Mouse (Mus musculus) mouse embryonic stem cell (cell line): ENCODE measurements at regions not wholly inside any gene's neighbourhood (a gene's known extent, or its start where the extent isn't known, plus 50 kb on each side); places are given as distances from the start of the nearest gene placed in this dataset.

ENCODE experiments used
- in situ Hi-C, 2 experiments: fragments of 300-500 bp; cut with MboI; formaldehyde crosslinking; loops; 1 replicate in 1 of 2; 3 replicates in 1 of 2; pipeline ENCODE4 v1.14.3; 2019 to 2020; ENCODE audit warnings: low sequenced_read_pairs in 2 of 2, low pct_unique_long_range_greater_than_20kb in 1 of 2, mixed read lengths in 1 of 2; ENCODE audit not compliant: unreplicated experiment in 1 of 2

- in situ Hi-C loops: no loop called here
Measured at GRCm38 (mm10) chr8:92137091-92137882, 220.1 kb upstream of the Irx5 start.

DNA sequence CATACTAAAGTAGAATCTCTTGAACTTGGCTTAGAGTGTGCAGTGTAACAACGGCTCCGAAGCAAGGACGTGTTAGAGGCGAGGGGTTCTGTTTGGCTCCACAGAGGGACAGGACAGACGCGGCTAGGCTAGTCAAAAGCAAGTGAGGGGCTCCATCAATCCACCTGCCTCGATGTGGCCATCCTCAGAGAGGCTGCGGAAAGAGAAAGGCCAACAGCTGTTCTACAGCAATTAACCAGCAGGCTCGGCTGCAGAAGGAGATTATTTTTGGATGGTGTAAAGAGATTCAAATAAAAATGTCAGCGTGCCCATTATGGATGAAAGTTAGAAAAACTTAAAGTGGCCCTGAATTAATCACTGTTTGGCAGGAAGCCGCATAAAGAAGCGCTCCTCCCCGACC, 221.0 kb upstream of the Irx5 start:
- in situ Hi-C loops: no loop called here

DNA sequence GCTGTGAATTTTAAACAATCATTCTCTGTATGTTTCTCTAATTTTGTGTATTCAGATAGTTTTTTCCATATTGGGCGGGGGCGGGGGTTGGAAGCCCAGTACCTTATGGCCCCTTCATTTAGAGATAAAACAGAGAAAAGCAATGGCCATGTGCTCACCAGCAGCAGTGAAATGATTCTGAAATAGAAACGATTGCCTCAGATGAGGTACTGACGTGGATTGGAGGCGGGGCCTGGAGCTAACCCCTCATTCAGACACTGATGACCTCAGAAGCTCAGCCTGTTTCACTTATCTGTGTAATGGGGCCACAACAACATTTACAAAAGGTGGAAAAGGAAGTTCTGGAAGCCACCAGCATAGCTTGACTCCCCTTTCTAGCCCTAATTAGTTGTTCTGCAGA, 223.0 kb upstream of the Irx5 start:
- in situ Hi-C loops: no loop called here

DNA sequence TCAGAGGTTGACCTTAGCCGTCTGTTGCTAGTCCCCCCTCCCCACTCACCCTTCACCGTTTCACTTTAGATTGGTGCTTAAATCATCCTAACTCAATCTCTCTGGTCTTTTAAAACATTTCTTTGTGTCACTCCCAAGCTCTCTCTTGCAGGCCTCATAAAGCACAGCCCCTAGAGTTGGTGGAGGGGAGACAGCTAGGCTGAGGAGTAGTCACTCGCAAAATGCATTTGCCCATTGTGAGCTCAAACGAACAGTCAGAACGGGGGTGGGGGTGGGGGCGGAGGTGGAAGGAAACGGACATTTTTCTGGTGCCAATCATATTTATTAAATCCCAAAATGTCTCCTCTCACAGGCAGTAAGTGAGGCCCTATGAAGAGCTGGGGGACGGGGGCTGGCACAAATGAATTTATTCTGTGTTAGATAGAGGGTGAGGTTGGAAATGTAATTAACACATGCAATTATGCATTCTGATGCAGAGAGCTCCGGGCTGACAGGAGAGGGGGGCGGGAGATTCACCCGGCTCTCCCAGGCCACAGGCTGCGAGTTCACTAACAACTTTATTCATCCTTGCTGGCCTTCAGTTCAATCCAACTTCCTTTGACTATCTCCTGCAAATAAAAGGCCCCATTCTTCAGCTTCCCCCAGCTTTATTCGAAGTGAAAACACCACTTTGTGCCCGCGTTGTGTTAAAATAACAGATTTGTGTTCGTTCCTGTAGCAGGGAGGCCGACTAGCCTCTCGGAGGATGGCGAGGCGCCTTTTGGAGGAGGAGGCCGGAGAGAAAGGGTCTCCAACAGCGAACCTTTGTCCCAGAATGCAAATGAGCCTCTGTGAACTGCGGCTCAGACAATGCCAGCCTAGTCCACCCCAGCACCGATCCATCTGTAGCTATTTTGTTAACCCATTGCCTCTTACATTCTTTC, 223.7 kb upstream of the Irx5 start:
- in situ Hi-C loops: no loop called here

DNA sequence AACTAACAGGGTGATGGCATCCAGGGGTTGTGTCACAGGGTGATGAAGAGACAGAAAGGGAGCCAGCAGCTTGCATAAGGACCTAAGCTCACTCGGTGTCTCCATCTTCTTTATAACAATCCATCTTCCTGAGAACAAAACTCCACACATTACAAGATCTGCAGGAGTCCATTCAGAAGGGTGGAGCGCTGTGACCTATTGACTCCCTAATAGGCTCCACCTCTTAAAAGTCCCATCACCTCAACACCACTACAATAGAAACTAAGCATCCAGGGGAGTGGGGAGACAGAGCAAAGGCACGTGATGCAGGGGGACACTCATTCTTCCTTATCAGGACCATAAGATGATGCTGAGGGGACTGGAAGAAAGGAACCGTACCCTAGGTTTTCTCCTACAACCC, 224.5 kb upstream of the Irx5 start:
- in situ Hi-C loops: no loop called here

DNA sequence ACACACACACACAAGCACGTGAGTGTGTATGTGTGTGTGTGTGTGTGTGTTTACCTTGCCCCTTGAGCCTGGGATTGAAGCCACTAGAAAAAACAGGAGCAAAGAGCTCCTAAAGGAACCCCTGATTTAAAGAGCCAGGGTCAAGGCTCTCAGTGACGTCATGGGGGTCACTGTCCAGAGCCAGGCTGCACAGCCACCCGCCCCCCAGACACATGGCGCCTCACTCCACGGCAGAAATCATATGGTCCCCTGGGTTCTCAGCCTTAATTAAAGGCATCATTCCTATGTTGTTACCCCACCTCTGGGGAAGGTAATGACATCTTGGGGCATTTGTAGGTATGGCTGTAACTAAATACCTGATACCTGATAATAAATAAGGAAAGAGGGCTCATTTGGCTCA, 224.9 kb upstream of the Irx5 start:
- in situ Hi-C loops: no loop called here

- in situ Hi-C loops: no loop called here
Measured at GRCm38 (mm10) chr8:92130025-92130557, 227.3 kb upstream of the Irx5 start.

DNA sequence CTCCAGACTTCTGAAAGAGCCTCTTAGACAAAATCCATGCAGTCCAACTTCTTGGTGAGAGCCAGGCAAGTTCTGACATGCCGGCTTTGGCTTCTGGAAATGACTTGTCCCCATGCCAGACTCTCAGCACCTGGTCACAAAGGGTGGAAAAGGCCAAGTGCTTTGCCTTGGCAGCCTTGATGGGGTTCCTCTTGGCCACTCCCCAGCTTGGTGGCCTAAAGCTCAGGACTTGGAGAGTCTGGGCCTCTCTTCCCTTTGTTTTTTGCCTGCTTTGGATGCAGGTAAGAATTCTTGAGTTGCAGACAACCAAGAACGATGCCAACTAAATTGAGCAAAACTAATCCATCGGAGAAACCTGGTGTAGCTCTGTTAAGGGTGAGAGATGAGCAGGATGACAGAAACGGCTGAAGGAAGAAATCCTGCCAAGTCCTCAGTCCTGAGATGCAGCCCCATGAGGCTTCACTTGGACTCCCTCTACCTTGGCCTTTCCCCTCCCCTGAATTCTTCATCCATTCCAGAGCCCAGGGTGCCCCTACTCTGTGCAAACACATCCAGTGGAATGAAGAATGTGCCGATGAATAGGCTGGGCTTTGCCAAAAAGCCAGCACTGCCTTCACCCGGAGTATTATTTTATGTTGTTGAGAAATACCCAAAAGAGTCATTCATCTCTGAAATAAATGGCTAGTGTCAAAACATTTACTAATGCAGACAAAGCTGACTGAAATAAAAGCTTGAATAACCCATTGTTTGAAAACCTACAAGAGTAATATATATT, 228.0 kb upstream of the Irx5 start:
- in situ Hi-C loops: no loop called here

DNA sequence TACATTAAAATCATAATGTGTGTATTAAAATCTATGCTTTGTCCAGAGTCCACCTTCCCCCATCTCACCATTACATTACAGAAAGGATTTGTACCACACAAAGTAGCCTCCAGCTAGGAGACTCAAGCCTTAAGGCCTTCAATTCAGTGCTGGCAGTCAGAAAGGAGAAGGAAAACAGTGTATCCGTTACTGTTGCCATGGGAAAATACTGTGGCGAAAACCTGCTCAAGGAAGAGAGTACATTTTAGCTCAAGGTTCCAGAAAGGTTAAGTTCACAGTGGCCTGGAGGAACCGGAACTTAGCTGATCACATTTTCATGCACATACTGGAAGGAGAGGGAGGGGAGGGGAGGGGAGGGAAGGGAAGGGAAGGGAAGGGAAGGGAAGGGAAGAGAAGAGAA, 231.8 kb upstream of the Irx5 start:
- in situ Hi-C loops: no loop called here

DNA sequence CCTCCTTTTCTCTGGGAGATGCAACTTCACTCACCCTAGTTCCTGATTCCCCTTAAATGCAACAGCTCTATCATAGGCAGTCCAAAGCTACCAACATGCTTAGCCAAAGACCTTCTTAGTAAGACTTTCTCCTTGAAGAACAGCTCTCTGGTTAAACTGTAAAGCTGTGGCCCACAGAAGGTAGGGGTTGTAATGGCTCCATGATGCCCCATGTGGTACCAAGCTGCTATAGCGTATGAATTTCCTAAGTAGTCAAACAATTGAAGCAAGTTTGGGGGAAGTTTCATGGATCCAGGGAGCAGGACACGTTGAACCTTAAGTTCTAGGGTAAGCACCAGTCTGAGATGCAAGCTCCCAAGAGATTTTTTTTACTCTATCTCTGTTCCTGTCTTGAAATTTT, 236.1 kb upstream of the Irx5 start:
- in situ Hi-C loops: no loop called here

GRCm38 (mm10) chr8:92115479-92116267, 241.8 kb upstream of the Irx5 start:
- in situ Hi-C loops: no loop called here

DNA sequence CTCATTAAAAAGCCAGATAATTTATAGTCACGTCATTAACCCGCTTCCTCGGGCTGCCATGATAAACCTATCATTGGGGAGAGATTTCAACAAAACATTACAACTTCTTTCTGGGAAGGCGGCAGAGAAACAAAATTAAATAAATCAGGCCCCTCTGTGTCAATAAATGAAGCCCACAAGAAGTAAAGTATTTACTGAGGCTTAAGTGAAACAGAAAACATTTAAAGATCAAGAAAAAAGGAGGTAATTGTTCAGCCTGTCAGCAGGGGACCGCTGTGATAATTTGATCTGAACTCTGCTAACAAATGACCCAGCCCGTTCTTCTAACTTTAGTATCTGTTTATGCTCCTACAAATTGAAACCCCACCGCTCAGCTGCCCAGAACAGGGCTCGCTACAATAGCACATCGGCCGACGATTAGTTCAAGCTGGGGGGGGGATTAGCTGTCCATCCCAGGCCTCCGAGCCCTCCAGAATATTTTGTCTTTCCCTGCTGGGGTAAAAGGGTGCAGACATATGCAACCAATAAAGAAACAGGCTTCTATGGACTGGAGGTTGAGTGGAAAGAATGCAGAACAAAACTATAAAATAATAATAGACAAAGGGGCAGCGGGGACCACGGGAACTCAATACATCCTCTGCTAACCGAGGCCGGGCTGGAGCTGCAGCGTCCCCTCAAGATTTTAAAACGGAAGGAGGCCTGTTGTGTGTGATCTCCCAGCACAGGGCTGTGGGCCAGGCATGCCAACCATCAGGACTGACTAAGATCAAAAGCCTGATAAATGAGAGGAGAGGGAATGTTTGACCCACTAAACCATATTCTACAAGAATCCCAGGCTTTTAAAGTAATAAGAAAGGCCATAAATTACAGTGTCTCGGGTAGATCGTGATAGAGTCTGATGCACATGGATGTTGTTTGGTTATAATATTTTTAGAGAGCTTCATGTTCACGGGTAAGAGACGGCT, 242.8 kb upstream of the Irx5 start:
- in situ Hi-C loops: no loop called here

DNA sequence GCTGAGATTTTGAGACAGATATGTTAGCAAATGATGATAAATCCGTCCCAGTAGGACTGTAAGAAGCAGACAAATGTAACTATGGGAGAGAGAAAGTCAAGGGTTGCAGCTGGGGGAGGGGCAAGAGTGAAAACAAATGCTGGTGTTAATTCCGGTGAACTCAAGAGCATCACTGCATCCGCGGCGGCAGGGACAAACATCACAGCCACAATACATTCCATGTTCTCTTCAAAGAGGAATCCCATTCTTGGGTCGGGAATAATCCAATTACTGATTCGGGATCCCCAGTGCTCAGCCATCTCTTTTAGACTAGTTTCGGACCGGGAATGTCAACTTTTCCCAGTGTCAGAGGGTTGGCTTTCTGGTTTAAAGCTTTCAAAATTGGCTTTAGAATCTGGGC, 243.5 kb upstream of the Irx5 start:
- in situ Hi-C loops: no loop called here

DNA sequence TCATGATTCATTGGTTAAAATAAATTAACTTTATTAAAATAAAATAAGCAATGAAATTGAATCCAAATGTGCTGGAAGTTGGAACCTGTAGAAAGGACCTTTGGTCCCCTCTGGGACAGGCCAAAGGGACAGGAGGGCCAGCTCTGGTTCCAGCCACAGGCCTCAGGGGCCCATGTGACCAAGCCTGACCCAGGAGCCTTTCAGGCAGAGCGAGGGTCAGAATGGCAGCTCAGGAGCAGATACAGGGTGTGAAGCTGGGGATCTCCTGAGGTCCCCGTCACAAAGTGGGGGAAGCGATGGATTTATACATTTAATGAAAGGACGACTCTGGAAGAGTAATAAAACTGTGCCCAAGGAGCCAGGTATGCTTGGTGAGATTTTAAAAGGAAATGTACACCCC, 244.0 kb upstream of the Irx5 start:
- in situ Hi-C loops: no loop called here

GRCm38 (mm10) chr8:92104561-92104960, 252.9 kb upstream of the Irx5 start:
- in situ Hi-C loops: no loop called here

GRCm38 (mm10) chr8:92102521-92102920, 254.9 kb upstream of the Irx5 start:
- in situ Hi-C loops: no loop called here

DNA sequence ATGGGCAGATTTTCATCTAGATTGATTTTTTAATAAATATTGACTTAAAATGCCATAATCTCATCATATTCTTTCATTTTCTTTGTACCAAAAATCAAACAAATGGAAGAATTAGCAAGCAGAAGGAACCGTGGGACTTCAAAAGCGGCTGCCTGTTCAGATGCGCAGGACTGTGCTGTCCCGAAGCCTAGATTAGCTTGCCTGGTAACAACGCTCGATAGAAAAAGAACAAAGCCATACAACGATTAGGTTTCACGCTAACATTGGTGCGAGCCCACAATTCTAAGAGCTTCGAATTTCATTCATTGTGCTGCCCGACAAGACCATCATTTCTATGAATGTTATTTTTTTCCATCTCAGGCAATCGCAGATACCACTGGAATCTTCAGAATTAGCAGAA, 262.1 kb upstream of the Irx5 start:
- in situ Hi-C loops: no loop called here
